Mouse (Mus musculus) stomach, postnatal 0 days (tissue): ENCODE data around the gene Dis3l2. TPM values are rescaled to one million over a fixed set of nuclear protein-coding genes. Genes with fewer than 3 reads are reported as not detected.

ENCODE experiments used
- ATAC-seq: fragments of 200-750 bp; cut with Nextera tagmentation; 2 replicates; pipeline ENCODE4 v1.8.0; 2017; ENCODE audit not compliant: low FRiP score, low TSS enrichment
- DNase-seq: peaks from one replicate; pipeline ENCODE4 v3.0.0-alpha.2; 2016; ENCODE audit warnings: low spot score
- H3K27ac ChIP-seq: fragments of 300-500 bp; sonication (generic); replicated peaks from 2 replicates; pipeline ENCODE4 v1.5.1; 2014; ENCODE audit warnings: mild to moderate bottlenecking, control low read depth
- H3K27me3 ChIP-seq: fragments of 300-500 bp; sonication (generic); 2 replicates; pipeline ENCODE4 v1.6.1; 2014; ENCODE audit warnings: low read length; ENCODE audit not compliant: control insufficient read depth, insufficient read depth
- H3K36me3 ChIP-seq: fragments of 300-500 bp; sonication (generic); 2 replicates; pipeline ENCODE4 v1.6.1; 2014; ENCODE audit warnings: low read length, mixed read lengths; ENCODE audit not compliant: control insufficient read depth, insufficient read depth
- H3K4me1 ChIP-seq: fragments of 300-500 bp; sonication (generic); replicated peaks from 2 replicates; pipeline ENCODE4 v1.6.1; 2014; ENCODE audit warnings: antibody characterized with exemption; ENCODE audit not compliant: control insufficient read depth, insufficient read depth
- H3K4me2 ChIP-seq: fragments of 300-500 bp; sonication (generic); replicated peaks from 2 replicates; pipeline ENCODE4 v1.6.1; 2014; ENCODE audit warnings: low read depth, mild to moderate bottlenecking, control low read depth, moderate library complexity
- H3K4me3 ChIP-seq: fragments of 300-500 bp; sonication (generic); 2 replicates; pipeline ENCODE4 v1.5.1; 2014; ENCODE audit warnings: low read depth, low read length, control low read depth
- H3K9ac ChIP-seq: fragments of 300-500 bp; sonication (generic); 2 replicates; pipeline ENCODE4 v1.6.1; 2014; ENCODE audit warnings: mild to moderate bottlenecking, low read length, control low read depth, mixed read lengths
- H3K9me3 ChIP-seq: fragments of 300-500 bp; sonication (generic); 2 replicates; pipeline ENCODE4 v1.6.1; 2016; ENCODE audit warnings: low read length; ENCODE audit not compliant: control insufficient read depth
- CTCF ChIP-seq: IDR thresholded peaks from 2 replicates; pipeline ENCODE4 v1.5.1; 2016; ENCODE audit warnings: antibody characterized with exemption, low read depth, mild to moderate bottlenecking, moderate library complexity
- EP300 ChIP-seq: optimal IDR thresholded peaks from 2 replicates; pipeline ENCODE3; 2016; ENCODE audit warnings: antibody characterized with exemption
- WGBS: fragments of 180-500 bp; shearing (Covaris S2); extraction: QIAGEN DNeasy Blood & Tissue Kit; methylation state at CpG from one replicate; pipeline ENCODE4 v1.1.7; 2014; 5-methylcytosine and 5-hydroxymethylcytosine counted together
- polyA plus RNA-seq: library from polyadenylated mRNA; unstranded; fragments of >200 nt; fragmentation: Nextera tagmentation; extraction: Ambion mirVana; gene quantifications from 2 replicates; pipeline ENCODE4 v1.2.1, GENCODE M21; 2015

Gene Dis3l2
- polyA plus RNA-seq, 1 experiment from 2014 or later, result 12.3 TPM

DNA sequence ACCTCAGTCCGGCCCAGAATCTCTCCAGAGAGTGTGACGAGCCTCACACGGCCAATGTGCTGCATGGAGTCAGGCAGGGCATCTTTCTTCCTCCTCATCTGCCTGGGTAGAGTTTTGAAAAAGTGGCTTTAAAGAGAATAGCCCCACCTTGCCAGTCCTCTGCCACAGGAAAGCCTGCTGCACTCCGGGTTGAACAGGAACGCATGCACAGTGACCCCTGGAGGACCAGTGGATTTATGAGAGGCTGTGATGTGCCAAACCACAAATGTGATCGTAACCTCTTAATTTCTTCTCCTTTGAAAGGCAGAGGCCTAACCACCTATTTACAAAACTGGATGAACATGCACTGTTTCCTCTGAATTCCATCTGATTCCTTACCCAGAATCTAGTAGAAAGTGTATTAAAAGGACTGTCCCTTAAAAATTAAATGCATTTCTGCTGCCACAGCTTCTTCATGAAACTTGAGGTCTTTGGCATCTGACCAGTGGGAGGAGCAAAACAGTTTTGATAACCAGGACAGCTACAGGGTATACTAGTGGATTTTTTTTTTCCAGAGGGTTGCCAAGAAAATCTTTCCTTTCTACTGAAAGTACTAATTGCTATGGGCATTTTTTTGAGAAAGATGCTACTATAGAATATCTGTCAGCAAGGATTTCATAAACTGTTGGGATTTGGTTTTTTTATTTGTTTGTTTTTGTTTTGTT is 264.8 kb downstream of the Dis3l2 start:
- Histone ChIP-seq H3K36me3 (no peaks in the 10 kb centered on the region), H3K4me1 (no peaks in the 10 kb centered on the region), H3K27me3 (no peaks in the 10 kb centered on the region), H3K4me3 (no peak overlapping the region), H3K4me2 (no peak overlapping the region), H3K9ac (no peak overlapping the region), H3K9me3 (no peaks in the 10 kb centered on the region), H3K27ac (no peak overlapping the region)
- no peak for DNase-seq
- no peak for ATAC-seq
- TF ChIP-seq EP300 (no peak), CTCF (peak; percentile 66)
- 57% methylated on average over 6 of the region's 6 CpGs for WGBS

DNA sequence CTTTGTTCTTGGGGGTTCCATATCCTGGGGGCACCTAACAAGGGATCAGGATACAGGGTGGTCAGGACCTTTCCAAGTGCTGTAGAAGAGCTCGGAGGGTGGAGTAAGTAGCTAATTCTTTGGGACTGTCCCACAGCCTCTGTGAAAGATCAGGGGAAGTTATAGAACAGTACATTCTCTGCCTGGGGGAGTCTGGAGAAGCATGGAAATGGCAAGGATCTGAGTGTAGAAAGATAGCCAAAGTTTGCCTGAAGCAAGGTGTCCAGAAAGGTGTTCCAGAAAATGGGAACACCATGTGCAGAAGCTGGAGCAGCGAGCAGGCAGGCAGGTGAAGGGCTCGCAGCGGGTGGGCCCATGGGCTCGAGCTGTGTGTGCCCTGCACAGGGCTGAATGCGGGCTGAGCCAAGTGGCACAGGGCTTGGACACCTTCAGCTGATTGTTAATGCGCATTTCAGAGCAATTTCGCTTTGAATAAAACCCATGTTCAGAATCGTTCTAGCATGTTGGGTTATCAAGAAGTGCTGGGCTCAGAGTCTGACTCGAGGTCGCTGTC is 265.6 kb downstream of the Dis3l2 start:
- H3K9ac ChIP-seq, result no peak overlapping the region
- 86% methylated on average over 11 of the region's 11 CpGs for WGBS
- no peak overlapping the region for H3K4me2 ChIP-seq
- H3K27me3 ChIP-seq, result no peaks in the 10 kb centered on the region
- no peak for TF ChIP-seq EP300
- TF ChIP-seq CTCF, result no peak
- ATAC-seq (no peak), DNase-seq (no peak)
- no peaks in the 10 kb centered on the region for H3K4me1 ChIP-seq
- no peak overlapping the region for H3K27ac ChIP-seq
- H3K36me3 ChIP-seq, result no peaks in the 10 kb centered on the region
- H3K4me3 ChIP-seq, result no peak overlapping the region
- no peaks in the 10 kb centered on the region for H3K9me3 ChIP-seq

DNA sequence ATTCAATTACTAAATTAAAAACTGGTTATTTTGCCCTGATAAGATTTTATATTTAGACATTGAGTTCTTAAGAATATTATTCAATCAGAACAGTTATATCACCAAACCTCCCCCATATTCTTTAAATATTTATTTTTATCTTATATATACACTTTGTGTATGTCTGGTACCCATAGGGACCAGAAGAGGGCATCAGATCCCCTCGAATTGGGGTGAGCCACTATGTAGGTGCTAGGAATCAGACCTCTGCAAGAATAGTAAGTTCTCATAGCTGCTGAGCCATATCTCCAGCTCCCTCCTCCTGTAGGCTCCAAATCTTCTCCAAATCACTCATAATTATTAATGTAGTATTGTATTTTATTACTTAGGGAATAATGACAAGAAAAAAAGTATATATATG is 269.1 kb downstream of the Dis3l2 start:
- Histone ChIP-seq H3K36me3 (no peaks in the 10 kb centered on the region), H3K9me3 (no peaks in the 10 kb centered on the region), H3K4me2 (no peak overlapping the region), H3K9ac (no peak overlapping the region), H3K27ac (no peak overlapping the region), H3K4me3 (no peak overlapping the region), H3K27me3 (no peaks in the 10 kb centered on the region), H3K4me1 (no peaks in the 10 kb centered on the region)
- 40% methylated on average over 1 of the region's 1 CpGs for WGBS
- DNase-seq (no peak), ATAC-seq (no peak)
- TF ChIP-seq CTCF (peak; percentile 25; the same call in 1 of the 2 replicates), EP300 (no peak)

DNA sequence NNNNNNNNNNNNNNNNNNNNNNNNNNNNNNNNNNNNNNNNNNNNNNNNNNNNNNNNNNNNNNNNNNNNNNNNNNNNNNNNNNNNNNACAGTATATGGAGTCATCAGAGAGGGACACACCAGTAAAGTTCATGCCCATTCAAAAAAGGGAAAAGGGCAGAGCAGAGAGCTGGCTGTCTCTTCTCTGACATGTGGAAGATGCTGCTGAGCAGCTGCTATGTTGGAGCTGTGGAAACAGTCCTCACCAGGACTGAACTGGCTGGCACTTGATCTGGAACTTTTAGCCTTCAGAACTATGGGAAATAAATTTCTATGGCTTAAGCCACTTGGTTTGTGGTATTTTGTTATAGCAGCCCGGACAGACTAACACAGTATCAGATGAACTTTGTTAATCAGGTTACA is 273.4 kb downstream of the Dis3l2 start:
- Histone ChIP-seq H3K27ac (no peak overlapping the region), H3K9me3 (no peaks in the 10 kb centered on the region), H3K4me3 (no peak overlapping the region), H3K4me2 (no peak overlapping the region), H3K27me3 (no peaks in the 10 kb centered on the region), H3K36me3 (no peaks in the 10 kb centered on the region), H3K9ac (no peak overlapping the region), H3K4me1 (no peaks in the 10 kb centered on the region)
- no peak for TF ChIP-seq CTCF
- no peak for TF ChIP-seq EP300
- ATAC-seq, result no peak
- WGBS, result 90% methylated on average over 1 of the region's 1 CpGs
- no peak for DNase-seq

DNA sequence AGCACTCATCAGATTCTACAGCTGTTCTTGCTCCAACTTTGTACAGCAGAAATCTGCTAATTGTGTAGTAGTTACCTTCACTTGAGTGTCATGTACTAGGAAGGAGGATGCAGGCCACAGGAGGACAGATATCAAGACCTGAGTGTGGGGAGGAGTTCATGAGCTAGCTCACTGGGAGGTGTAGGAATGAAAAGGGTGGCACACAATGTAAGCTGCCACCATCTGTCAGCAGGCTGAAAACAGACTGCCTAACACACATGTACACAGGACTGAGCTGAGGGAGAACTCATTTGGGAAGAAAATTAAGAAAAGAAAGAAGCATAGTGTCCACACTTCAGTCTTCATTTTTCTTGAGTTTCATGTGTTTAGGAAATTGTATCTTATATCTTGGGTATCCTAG is 282.8 kb downstream of the Dis3l2 start:
- ATAC-seq (no peak), DNase-seq (no peak)
- no peak for TF ChIP-seq EP300
- no peak for TF ChIP-seq CTCF
- Histone ChIP-seq H3K4me1 (no peaks in the 10 kb centered on the region), H3K27ac (no peak overlapping the region), H3K4me3 (no peak overlapping the region), H3K36me3 (no peaks in the 10 kb centered on the region; the same call in 1 of the 2 replicates), H3K27me3 (no peaks in the 10 kb centered on the region), H3K9me3 (no peaks in the 10 kb centered on the region), H3K9ac (no peak overlapping the region), H3K4me2 (no peak overlapping the region)

DNA sequence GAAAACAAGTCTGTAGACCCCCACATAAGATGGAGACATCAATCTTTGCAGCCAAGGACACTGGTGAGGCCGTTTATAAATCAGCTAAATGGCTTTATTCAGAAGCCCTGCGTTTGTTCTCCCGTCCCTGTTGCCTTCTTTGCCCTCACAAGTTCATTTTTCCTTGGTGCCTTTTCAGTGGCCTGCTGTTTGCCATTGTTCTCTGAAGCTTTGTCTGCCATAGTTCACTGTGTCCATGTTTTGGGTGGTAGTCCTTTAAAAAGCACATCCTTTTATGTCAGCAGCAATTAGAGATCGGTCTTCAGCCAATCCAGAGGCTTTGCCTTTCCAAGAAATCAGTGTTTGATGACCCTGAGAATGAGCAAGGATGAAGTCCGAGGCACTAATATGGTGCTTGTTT is 289.2 kb downstream of the Dis3l2 start:
- H3K9me3 ChIP-seq, result no peaks in the 10 kb centered on the region
- TF ChIP-seq CTCF (no peak), EP300 (no peak)
- ATAC-seq (no peak), DNase-seq (no peak)
- H3K4me3 ChIP-seq, result no peak overlapping the region
- no peak overlapping the region for H3K4me2 ChIP-seq
- H3K27me3 ChIP-seq, result no peaks in the 10 kb centered on the region
- no peak overlapping the region for H3K27ac ChIP-seq
- H3K36me3 ChIP-seq, result no peaks in the 10 kb centered on the region; the same call in 1 of the 2 replicates
- WGBS, result 74% methylated on average over 5 of the region's 5 CpGs
- no peaks in the 10 kb centered on the region for H3K4me1 ChIP-seq
- H3K9ac ChIP-seq, result no peak overlapping the region
